Mouse (Mus musculus): ENCODE measurements around the gene Klhdc1.

GRCm38 (mm10) chr12:69240876-69241275, at the start of gene Klhdc1:
- TF ChIP-seq MYOG (IDR thresholded peaks at IDR 0.05; ENCODE audit: control insufficient read depth, extremely low read depth, insufficient read length) (no peak), CTCF (IDR thresholded peaks at IDR 0.05; ENCODE audit: control insufficient read depth, insufficient read depth, insufficient read length) (no peak)
